16 mouse cellular contexts compared by ENCODE assay signal in the genomic region with DNA sequence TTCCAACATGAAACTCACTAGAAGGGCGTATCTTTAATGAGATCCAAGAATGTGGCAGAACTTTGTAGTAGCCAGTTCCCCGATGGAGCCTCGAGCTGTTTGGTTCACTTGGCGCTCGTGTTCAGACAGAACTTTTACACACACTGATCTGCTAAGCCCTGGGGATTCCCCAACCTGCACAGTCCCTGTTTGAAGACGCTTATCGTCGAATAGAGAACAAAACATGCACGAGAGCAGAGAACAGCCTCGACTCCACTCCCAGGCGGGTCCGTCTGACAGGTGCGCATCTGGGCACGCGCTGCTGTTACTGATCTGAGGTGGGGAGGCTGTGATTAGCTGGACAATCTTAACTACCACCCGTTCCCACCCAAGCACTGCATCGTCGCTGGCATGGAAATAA.
DNase-seq lines count a peak whose midpoint lies in the region; TF ChIP-seq lines count a peak whose summit lies in the region.
"Had no signal": no experiment of that assay in that cellular context is flagged by ENCODE, and none has a peak within 500 bp of the region (broad histone marks: within the 10 kb centered on the region; RNA-seq: fewer than 3 reads in every experiment).

No protein-coding gene starts in this region.

- peak; percentile 92 for DNase-seq in heart, adult 11 months
- no peak for DNase-seq in heart, postnatal 14 days
- DNase-seq in B cell, adult 2 months = peak; percentile 58 to 65
- DNase-seq in fat pad, adult 2 months (ENCODE audit: extremely low read depth, low read depth, low spot score) = peak; percentile 69
- DNase-seq in spleen, postnatal 36 days (ENCODE audit: low spot score in 2 of 2) = peak; percentile 60 to 65
- no peak for DNase-seq in retina, embryonic 14.5 days (ENCODE audit: low spot score)
- no peak for DNase-seq in layer of hippocampus, adult 2 months (ENCODE audit: low spot score in 2 of 2)
- DNase-seq in frontal cortex, postnatal 25 days (ENCODE audit: low spot score in 2 of 2) = no peak
- DNase-seq: adrenal gland, adult 2 months; cerebellum, postnatal 25 days; gastrocnemius, postnatal 14 days had no signal

- intact Hi-C loops in heart, postnatal 14 days (cut with DNase I) = no loop called here

- no peak for TF ChIP-seq CTCF in layer of hippocampus, adult 2 months (conservative IDR thresholded peaks at IDR 0.05)

- no peak overlapping the region for H3K4me3 ChIP-seq in layer of hippocampus, adult 2 months
- H3K4me3 ChIP-seq: embryonic facial prominence, embryonic 13.5 days; forebrain, embryonic 15.5 days; heart, embryonic 15.5 days; liver, embryonic 15.5 days; neural tube, embryonic 15.5 days had no signal

- no peak overlapping the region for H3K27ac ChIP-seq in layer of hippocampus, adult 2 months
- H3K27ac ChIP-seq: embryonic facial prominence, embryonic 13.5 days; forebrain, embryonic 15.5 days; neural tube, embryonic 15.5 days had no signal

Comparison
In these comparisons a context has a peak if more than half of its experiments do, and no peak if none do; other contexts are left out.
1. DNase-seq: peak in heart, adult 11 months (single experiment), B cell, adult 2 months (2 of 2), fat pad, adult 2 months (single experiment) and spleen, postnatal 36 days (2 of 2); none in heart, postnatal 14 days (0 of 2), retina, embryonic 14.5 days (single experiment), layer of hippocampus, adult 2 months (0 of 2) and frontal cortex, postnatal 25 days (0 of 2).